Mouse (Mus musculus) forebrain, embryonic 15.5 days (tissue): ENCODE measurements at regions not wholly inside any gene's neighbourhood (a gene's known extent, or its start where the extent isn't known, plus 50 kb on each side); places are given as distances from the start of the nearest gene placed in this dataset.
A peak's percentile ranks its signal among the peaks of the same experiment; 100 is the strongest.
"Not testable (repeated sequence)": the region's sequence is repeated elsewhere in the genome, so short reads cannot be mapped to it uniquely, and the experiment has no call there.

Source experiments
- ATAC-seq: fragments of 200-750 bp; cut with Nextera tagmentation; replicated peaks from 2 replicates; pipeline ENCODE4 v1.8.0; 2017; ENCODE audit warnings: mild to moderate bottlenecking, moderate TSS enrichment, moderate library complexity
- H3K27ac ChIP-seq: fragments of 300-500 bp; sonication (generic); replicated peaks from 2 replicates; pipeline ENCODE4 v1.5.1; 2015; ENCODE audit warnings: mild to moderate bottlenecking, inconsistent platforms
- H3K27me3 ChIP-seq: fragments of 300-500 bp; sonication (generic); 2 replicates; pipeline ENCODE4 v1.6.1; 2015; ENCODE audit warnings: inconsistent platforms
- H3K36me3 ChIP-seq: fragments of 300-500 bp; sonication (generic); 2 replicates; pipeline ENCODE4 v1.6.1; 2015; ENCODE audit warnings: mild to moderate bottlenecking, inconsistent platforms
- H3K4me1 ChIP-seq: fragments of 300-500 bp; sonication (generic); 2 replicates; pipeline ENCODE4 v1.6.1; 2015; ENCODE audit warnings: inconsistent platforms
- H3K4me2 ChIP-seq: fragments of 300-500 bp; sonication (generic); replicated peaks from 2 replicates; pipeline ENCODE4 v1.6.1; 2015; ENCODE audit warnings: mild to moderate bottlenecking, inconsistent platforms
- H3K4me3 ChIP-seq: fragments of 300-500 bp; sonication (generic); 2 replicates; pipeline ENCODE4 v1.5.1; 2015; ENCODE audit warnings: mild to moderate bottlenecking, inconsistent platforms
- H3K9ac ChIP-seq: fragments of 300-500 bp; sonication (generic); replicated peaks from 2 replicates; pipeline ENCODE4 v1.6.1; 2015; ENCODE audit warnings: mild to moderate bottlenecking, inconsistent platforms
- H3K9me3 ChIP-seq: fragments of 300-500 bp; sonication (generic); 2 replicates; pipeline ENCODE4 v1.6.1; 2016; ENCODE audit warnings: inconsistent platforms
- WGBS: fragments of 180-500 bp; shearing (Covaris S2); methylation state at CpG from one replicate; pipeline ENCODE4 v1.1.7; 2015; ENCODE audit warnings: mixed read lengths; 5-methylcytosine and 5-hydroxymethylcytosine counted together

- 51% methylated on average over 5 of the region's 5 CpGs for WGBS
- Histone ChIP-seq H3K27me3 (no peaks in the 10 kb centered on the region), H3K27ac (no peak overlapping the region)
These were observed 191.6 kb upstream of the Trpc7 start for GRCm38 (mm10) chr13:57087398-57087797.

GRCm38 (mm10) chr13:57083751-57084150 lies 188.0 kb upstream of the Trpc7 start:
- no peaks in the 10 kb centered on the region for H3K27me3 ChIP-seq
- H3K4me2 ChIP-seq, result no peak overlapping the region
- no peaks in the 10 kb centered on the region for H3K9me3 ChIP-seq
- no peak overlapping the region for H3K4me3 ChIP-seq
- H3K9ac ChIP-seq, result no peak overlapping the region
- peaks cover 4% of the 10 kb centered on the region for H3K4me1 ChIP-seq
- no peaks in the 10 kb centered on the region for H3K36me3 ChIP-seq
- no peak overlapping the region for H3K27ac ChIP-seq
- ATAC-seq, result no peak
- WGBS, result 86% methylated on average over 5 of the region's 5 CpGs

More at GRCm38 (mm10) chr13:57087398-57087797, 191.6 kb upstream of the Trpc7 start:
- no peaks in the 10 kb centered on the region for H3K9me3 ChIP-seq
- H3K4me2 ChIP-seq, result no peak overlapping the region
- H3K4me3 ChIP-seq, result no peak overlapping the region
- H3K9ac ChIP-seq, result no peak overlapping the region
- ATAC-seq, result no peak
- H3K4me1 ChIP-seq, result 0 out of 2 replicates have a peak, but pooled peaks cover 4% of the 10 kb centered on the region
- H3K36me3 ChIP-seq, result no peaks in the 10 kb centered on the region

GRCm38 (mm10) chr13:57070479-57070878 lies 174.7 kb upstream of the Trpc7 start:
- H3K4me2 ChIP-seq, result no peak overlapping the region
- no peak for ATAC-seq
- 84% methylated on average over 5 of the region's 5 CpGs for WGBS

GRCm38 (mm10) chr13:57061656-57062055 lies 165.9 kb upstream of the Trpc7 start:
- Histone ChIP-seq H3K4me2 (no peak overlapping the region), H3K9me3 (no peaks in the 10 kb centered on the region), H3K9ac (no peak overlapping the region), H3K27ac (peak overlapping the region; percentile 44; the same call in 1 of the 2 replicates), H3K4me3 (no peak overlapping the region), H3K27me3 (no peaks in the 10 kb centered on the region), H3K4me1 (peaks cover 14% of the 10 kb centered on the region), H3K36me3 (no peaks in the 10 kb centered on the region)
- ATAC-seq, result no peak
- WGBS, result 78% methylated on average over 9 of the region's 9 CpGs

More at GRCm38 (mm10) chr13:57070479-57070878, 174.7 kb upstream of the Trpc7 start:
- no peaks in the 10 kb centered on the region for H3K27me3 ChIP-seq
- no peak overlapping the region for H3K4me3 ChIP-seq
- no peak overlapping the region for H3K9ac ChIP-seq
- H3K27ac ChIP-seq, result no peak overlapping the region
- no peaks in the 10 kb centered on the region for H3K9me3 ChIP-seq
- peaks cover 9% of the 10 kb centered on the region for H3K4me1 ChIP-seq
- H3K36me3 ChIP-seq, result no peaks in the 10 kb centered on the region

- no peaks in the 10 kb centered on the region for H3K36me3 ChIP-seq
- no peaks in the 10 kb centered on the region for H3K9me3 ChIP-seq
- H3K4me3 ChIP-seq, result no peak overlapping the region
- H3K27ac ChIP-seq, result peak overlapping the region; percentile 44; the same call in 1 of the 2 replicates
- H3K27me3 ChIP-seq, result no peaks in the 10 kb centered on the region
- H3K4me2 ChIP-seq, result no peak overlapping the region
- H3K9ac ChIP-seq, result no peak overlapping the region
- no peak; the same call in 1 of the 2 replicates for ATAC-seq
- peaks cover 18% of the 10 kb centered on the region for H3K4me1 ChIP-seq
- WGBS, result 40% methylated on average over 7 of the region's 7 CpGs
These were observed 165.3 kb upstream of the Trpc7 start for GRCm38 (mm10) chr13:57061074-57061473.

- Histone ChIP-seq H3K9me3 (no peaks in the 10 kb centered on the region), H3K4me2 (no peak overlapping the region), H3K4me1 (peaks cover 31% of the 10 kb centered on the region), H3K36me3 (no peaks in the 10 kb centered on the region), H3K27me3 (no peaks in the 10 kb centered on the region), H3K27ac (peak overlapping the region; percentile 5), H3K9ac (no peak overlapping the region), H3K4me3 (no peak overlapping the region)
- 42% methylated on average over 15 of the region's 15 CpGs for WGBS
- ATAC-seq, result 0 out of 2 replicates have a peak, but pooled peaks have one; percentile 24
These were observed 161.0 kb upstream of the Trpc7 start for GRCm38 (mm10) chr13:57056786-57057185.

GRCm38 (mm10) chr13:57055409-57056195 lies 159.8 kb upstream of the Trpc7 start:
- Histone ChIP-seq H3K4me2 (no peak overlapping the region), H3K9ac (no peak overlapping the region; the same call in 1 of the 2 replicates), H3K27me3 (no peaks in the 10 kb centered on the region)

GRCm38 (mm10) chr13:57053361-57053760 lies 157.6 kb upstream of the Trpc7 start:
- H3K4me2 ChIP-seq, result no peak overlapping the region
- H3K27ac ChIP-seq, result no peak overlapping the region
- H3K27me3 ChIP-seq, result no peaks in the 10 kb centered on the region
- no peaks in the 10 kb centered on the region for H3K36me3 ChIP-seq
- ATAC-seq, result no peak
- no peak overlapping the region for H3K4me3 ChIP-seq
- H3K4me1 ChIP-seq, result peaks cover 23% of the 10 kb centered on the region
- H3K9ac ChIP-seq, result no peak overlapping the region
- no peaks in the 10 kb centered on the region for H3K9me3 ChIP-seq
- WGBS, result 81% methylated on average over 4 of the region's 4 CpGs

More at GRCm38 (mm10) chr13:57055409-57056195, 159.8 kb upstream of the Trpc7 start:
- Histone ChIP-seq H3K4me3 (no peak overlapping the region), H3K27ac (peak overlapping the region; percentile 47), H3K36me3 (no peaks in the 10 kb centered on the region), H3K4me1 (peaks cover 23% of the 10 kb centered on the region), H3K9me3 (no peaks in the 10 kb centered on the region)
- WGBS, result 17% methylated on average over 12 of the region's 12 CpGs
- peak; percentile 70; the same call in 1 of the 2 replicates for ATAC-seq

GRCm38 (mm10) chr13:57046130-57046529 lies 150.3 kb upstream of the Trpc7 start:
- H3K36me3 ChIP-seq, H3K4me3 ChIP-seq, H3K27ac ChIP-seq, H3K9me3 ChIP-seq, ATAC-seq, H3K27me3 ChIP-seq, H3K9ac ChIP-seq, H3K4me1 ChIP-seq, H3K4me2 ChIP-seq: not testable (repeated sequence)
- 29% methylated on average over 9 of the region's 9 CpGs for WGBS

- Histone ChIP-seq H3K9me3 (no peaks in the 10 kb centered on the region), H3K4me1 (no peaks in the 10 kb centered on the region), H3K4me2 (no peak overlapping the region), H3K27ac (no peak overlapping the region), H3K9ac (no peak overlapping the region), H3K27me3 (no peaks in the 10 kb centered on the region), H3K4me3 (no peak overlapping the region), H3K36me3 (no peaks in the 10 kb centered on the region)
- WGBS, result 89% methylated on average over 8 of the region's 8 CpGs
- no peak for ATAC-seq
These were observed 148.7 kb upstream of the Trpc7 start for GRCm38 (mm10) chr13:57044455-57044854.

- Histone ChIP-seq H3K9ac (no peak overlapping the region), H3K9me3 (no peaks in the 10 kb centered on the region), H3K27ac (no peak overlapping the region), H3K4me1 (no peaks in the 10 kb centered on the region), H3K36me3 (no peaks in the 10 kb centered on the region), H3K27me3 (no peaks in the 10 kb centered on the region), H3K4me2 (no peak overlapping the region), H3K4me3 (no peak overlapping the region)
- 85% methylated on average over 15 of the region's 15 CpGs for WGBS
- no peak for ATAC-seq
These were observed 147.7 kb upstream of the Trpc7 start for GRCm38 (mm10) chr13:57043316-57043974.

GRCm38 (mm10) chr13:57042514-57042913 lies 146.7 kb upstream of the Trpc7 start:
- Histone ChIP-seq H3K4me3 (no peak overlapping the region), H3K9me3 (no peaks in the 10 kb centered on the region), H3K36me3 (no peaks in the 10 kb centered on the region), H3K4me1 (no peaks in the 10 kb centered on the region), H3K27ac (no peak overlapping the region), H3K27me3 (no peaks in the 10 kb centered on the region), H3K9ac (no peak overlapping the region), H3K4me2 (no peak overlapping the region)
- ATAC-seq, result no peak
- WGBS, result 69% methylated on average over 5 of the region's 5 CpGs
